In the genomic region with DNA sequence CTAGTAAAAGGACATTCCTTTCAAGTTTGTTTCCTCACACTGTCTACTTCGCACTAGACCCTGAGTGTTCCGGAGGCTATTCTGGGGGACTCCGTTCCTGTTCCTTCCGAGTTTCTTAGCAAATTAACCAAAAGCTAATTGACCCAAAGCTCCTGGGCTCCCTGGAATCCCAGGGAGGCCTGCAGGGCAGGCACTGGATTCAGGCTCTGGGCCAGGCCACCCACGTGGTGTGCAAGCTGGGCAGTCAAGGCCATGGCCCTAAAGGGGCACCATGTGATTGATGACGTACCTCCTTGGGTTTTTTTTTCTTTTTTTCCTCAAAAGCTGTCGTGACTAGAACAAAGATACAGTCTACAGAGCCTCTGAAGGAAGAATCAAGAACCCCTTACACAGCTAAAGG, we compare ENCODE assay signal across 12 mouse cellular contexts.
DNase-seq lines count a peak whose midpoint lies in the region; ATAC-seq and TF ChIP-seq lines count a peak whose summit lies in the region.
"Had no signal": no experiment of that assay in that cellular context is flagged by ENCODE, and none has a peak within 500 bp of the region (broad histone marks: within the 10 kb centered on the region; RNA-seq: fewer than 3 reads in every experiment).

No protein-coding gene starts in this region.

- H3K27me3 ChIP-seq in lung, embryonic 14.5 days (ENCODE audit: insufficient read depth, low read length) = no peaks in the 10 kb centered on the region
- H3K27me3 ChIP-seq: midbrain, embryonic 15.5 days had no signal

- H3K9ac ChIP-seq in lung, embryonic 14.5 days = no peak overlapping the region
- H3K9ac ChIP-seq: midbrain, embryonic 15.5 days had no signal

- peak; percentile 48 to 64 for DNase-seq in cerebellum, postnatal 25 days
- no peak for DNase-seq in cerebellum, postnatal 4 days (ENCODE audit: low spot score in 2 of 2)
- DNase-seq in lung, embryonic 14.5 days = peak; percentile 1
- DNase-seq in lung, postnatal 4 days = no peak
- peak; percentile 24 for DNase-seq in embryo, embryonic 11 days
- peak; percentile 9 to 40 for DNase-seq in kidney, postnatal 36 days
- no peak for DNase-seq in lung, adult 2 months
- DNase-seq in heart, adult 18-20 months = no peak
- DNase-seq: heart, postnatal 10 days; thymus, postnatal 36 days had no signal

- no peak overlapping the region for H3K4me2 ChIP-seq in lung, embryonic 14.5 days
- H3K4me2 ChIP-seq: midbrain, embryonic 15.5 days had no signal

- H3K36me3 ChIP-seq in lung, embryonic 14.5 days (ENCODE audit: insufficient read depth) = no peaks in the 10 kb centered on the region
- H3K36me3 ChIP-seq: midbrain, embryonic 15.5 days had no signal

- no peak overlapping the region for H3K4me3 ChIP-seq in lung, embryonic 14.5 days (ENCODE audit: low read depth, low read length)
- H3K4me3 ChIP-seq in lung, adult 2 months (replicated peaks; ENCODE audit: extremely low read depth, low read depth, low read length) = no peak overlapping the region
- H3K4me3 ChIP-seq: midbrain, embryonic 15.5 days had no signal

- H3K4me1 ChIP-seq in lung, embryonic 14.5 days (ENCODE audit: insufficient read depth) = no peaks in the 10 kb centered on the region
- H3K4me1 ChIP-seq in lung, adult 2 months (ENCODE audit: control insufficient read depth, insufficient read depth, low read length) = no peaks in the 10 kb centered on the region
- H3K4me1 ChIP-seq: midbrain, embryonic 15.5 days had no signal

- TF ChIP-seq CTCF in lung, embryonic 14.5 days (IDR thresholded peaks at IDR 0.05; ENCODE audit: low read depth) = no peak
- TF ChIP-seq CTCF in lung, adult 2 months (IDR thresholded peaks at IDR 0.05; ENCODE audit: insufficient read depth, low read length) = no peak

- no peak for ATAC-seq in lung, embryonic 14.5 days (ENCODE audit: insufficient read depth)
- ATAC-seq: lung, postnatal 0 days; midbrain, embryonic 15.5 days had no signal

- H3K27ac ChIP-seq in lung, embryonic 14.5 days (ENCODE audit: low read depth) = no peak overlapping the region
- H3K27ac ChIP-seq: midbrain, embryonic 15.5 days had no signal

- H3K9me3 ChIP-seq in lung, embryonic 14.5 days (ENCODE audit: low read depth, low read length) = no peaks in the 10 kb centered on the region
- H3K9me3 ChIP-seq: midbrain, embryonic 15.5 days had no signal

- TF ChIP-seq POLR2A in lung, adult 2 months (IDR thresholded peaks at IDR 0.05; ENCODE audit: borderline replicate concordance, extremely low read depth, low read depth, low read length) = no peak

- WGBS in lung, embryonic 14.5 days = 27% methylated on average over 7 of the region's 7 CpGs
- WGBS in lung, adult 2 months = 40% methylated on average over 7 of the region's 7 CpGs

Comparison
In these comparisons a context has a peak if more than half of its experiments do, and no peak if none do; other contexts are left out.
1. DNase-seq: peak in cerebellum, postnatal 25 days (2 of 2), lung, embryonic 14.5 days (single experiment), embryo, embryonic 11 days (single experiment) and kidney, postnatal 36 days (2 of 2); none in cerebellum, postnatal 4 days (0 of 2), lung, postnatal 4 days (0 of 2), lung, adult 2 months (single experiment) and heart, adult 18-20 months (0 of 2).